Mouse (Mus musculus): ENCODE measurements at regions not wholly inside any gene's neighbourhood (a gene's known extent, or its start where the extent isn't known, plus 50 kb on each side); places are given as distances from the start of the nearest gene placed in this dataset.

- H3K4me1 ChIP-seq (ENCODE audit: control insufficient read depth, insufficient read depth, low read length) = no peaks in the 10 kb centered on the region
- H3K9me3 ChIP-seq (ENCODE audit: control insufficient read depth, low read length) = no peaks in the 10 kb centered on the region
- H3K9ac ChIP-seq (replicated peaks; ENCODE audit: low read depth, low read length) = no peak overlapping the region
- H3K4me3 ChIP-seq (ENCODE audit: low read depth, low read length) = no peak overlapping the region
- no peaks in the 10 kb centered on the region for H3K36me3 ChIP-seq (ENCODE audit: control insufficient read depth, insufficient read depth, low read length)
- 43% methylated on average over 5 of the region's 5 CpGs for WGBS
- H3K27ac ChIP-seq (ENCODE audit: low read depth, low read length) = no peak overlapping the region
- no peak overlapping the region for H3K4me2 ChIP-seq (ENCODE audit: low read depth, low read length)
- no peak for ATAC-seq (ENCODE audit: low read depth)
- no peaks in the 10 kb centered on the region for H3K27me3 ChIP-seq (ENCODE audit: control insufficient read depth, insufficient read depth, low read length)
Measured at GRCm38 (mm10) chr5:7428291-7428690, 83.7 kb upstream of the Zfp804b start.

GRCm38 (mm10) chr5:7436461-7436860 lies 91.9 kb upstream of the Zfp804b start:
- no peaks in the 10 kb centered on the region for H3K4me1 ChIP-seq (ENCODE audit: control insufficient read depth, insufficient read depth, low read length)
- no peak for ATAC-seq (ENCODE audit: low read depth)
- no peak overlapping the region for H3K4me3 ChIP-seq (ENCODE audit: low read depth, low read length)
- H3K36me3 ChIP-seq (ENCODE audit: control insufficient read depth, insufficient read depth, low read length) = no peaks in the 10 kb centered on the region
- no peak overlapping the region for H3K4me2 ChIP-seq (ENCODE audit: low read depth, low read length)
- H3K9me3 ChIP-seq (ENCODE audit: control insufficient read depth, low read length) = no peaks in the 10 kb centered on the region
- H3K27me3 ChIP-seq (ENCODE audit: control insufficient read depth, insufficient read depth, low read length) = no peaks in the 10 kb centered on the region
- no peak overlapping the region for H3K9ac ChIP-seq (replicated peaks; ENCODE audit: low read depth, low read length)
- WGBS = 74% methylated on average over 2 of the region's 2 CpGs
- H3K27ac ChIP-seq (ENCODE audit: low read depth, low read length) = no peak overlapping the region

GRCm38 (mm10) chr5:7448001-7448400 lies 103.4 kb upstream of the Zfp804b start:
- H3K36me3 ChIP-seq (ENCODE audit: control insufficient read depth, insufficient read depth, low read length) = no peaks in the 10 kb centered on the region
- no peak for ATAC-seq (ENCODE audit: low read depth)
- WGBS = 71% methylated on average over 2 of the region's 2 CpGs

GRCm38 (mm10) chr5:7454896-7455295 lies 110.3 kb upstream of the Zfp804b start:
- Histone ChIP-seq H3K4me1 (ENCODE audit: control insufficient read depth, insufficient read depth, low read length) (no peaks in the 10 kb centered on the region), H3K27ac (ENCODE audit: low read depth, low read length) (no peak overlapping the region), H3K27me3 (ENCODE audit: control insufficient read depth, insufficient read depth, low read length) (no peaks in the 10 kb centered on the region), H3K9me3 (ENCODE audit: control insufficient read depth, low read length) (no peaks in the 10 kb centered on the region), H3K9ac (replicated peaks; ENCODE audit: low read depth, low read length) (no peak overlapping the region), H3K4me3 (ENCODE audit: low read depth, low read length) (no peak overlapping the region), H3K36me3 (ENCODE audit: control insufficient read depth, insufficient read depth, low read length) (no peaks in the 10 kb centered on the region), H3K4me2 (ENCODE audit: low read depth, low read length) (no peak overlapping the region)
- 95% methylated on average over 1 of the region's 1 CpGs for WGBS
- ATAC-seq (ENCODE audit: low read depth) = no peak

More at GRCm38 (mm10) chr5:7448001-7448400, 103.4 kb upstream of the Zfp804b start:
- H3K4me2 ChIP-seq (ENCODE audit: low read depth, low read length) = no peak overlapping the region
- no peaks in the 10 kb centered on the region for H3K27me3 ChIP-seq (ENCODE audit: control insufficient read depth, insufficient read depth, low read length)
- no peak overlapping the region for H3K4me3 ChIP-seq (ENCODE audit: low read depth, low read length)
- H3K9ac ChIP-seq (replicated peaks; ENCODE audit: low read depth, low read length) = no peak overlapping the region
- H3K27ac ChIP-seq (ENCODE audit: low read depth, low read length) = no peak overlapping the region
- no peaks in the 10 kb centered on the region for H3K4me1 ChIP-seq (ENCODE audit: control insufficient read depth, insufficient read depth, low read length)
- H3K9me3 ChIP-seq (ENCODE audit: control insufficient read depth, low read length) = no peaks in the 10 kb centered on the region

DNA sequence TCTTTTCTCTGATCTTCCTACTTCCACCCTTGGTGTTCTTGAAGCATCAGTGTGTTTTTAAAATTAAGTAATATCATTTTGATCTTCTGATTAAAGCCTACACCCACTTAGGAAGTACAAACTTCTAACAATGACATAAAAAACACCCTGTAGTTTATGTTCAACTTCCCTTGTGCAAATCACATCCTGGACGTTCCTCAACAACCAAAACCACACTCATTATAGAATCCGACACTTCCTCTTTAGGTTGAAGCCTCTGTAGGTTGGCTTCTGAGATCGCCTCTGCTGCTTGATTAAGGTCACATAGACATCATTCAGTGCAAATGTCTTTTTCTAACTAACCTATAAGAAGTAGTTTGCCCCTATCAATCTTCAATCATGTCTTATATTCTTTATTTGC lies 112.5 kb upstream of the Zfp804b start:
- Histone ChIP-seq H3K4me1 (ENCODE audit: control insufficient read depth, insufficient read depth, low read length) (no peaks in the 10 kb centered on the region), H3K4me3 (ENCODE audit: low read depth, low read length) (no peak overlapping the region), H3K27me3 (ENCODE audit: control insufficient read depth, insufficient read depth, low read length) (no peaks in the 10 kb centered on the region), H3K9me3 (ENCODE audit: control insufficient read depth, low read length) (no peaks in the 10 kb centered on the region), H3K9ac (replicated peaks; ENCODE audit: low read depth, low read length) (no peak overlapping the region), H3K36me3 (ENCODE audit: control insufficient read depth, insufficient read depth, low read length) (no peaks in the 10 kb centered on the region), H3K27ac (ENCODE audit: low read depth, low read length) (no peak overlapping the region), H3K4me2 (ENCODE audit: low read depth, low read length) (no peak overlapping the region)
- ATAC-seq (ENCODE audit: low read depth) = no peak
- WGBS = 83% methylated on average over 3 of the region's 3 CpGs

DNA sequence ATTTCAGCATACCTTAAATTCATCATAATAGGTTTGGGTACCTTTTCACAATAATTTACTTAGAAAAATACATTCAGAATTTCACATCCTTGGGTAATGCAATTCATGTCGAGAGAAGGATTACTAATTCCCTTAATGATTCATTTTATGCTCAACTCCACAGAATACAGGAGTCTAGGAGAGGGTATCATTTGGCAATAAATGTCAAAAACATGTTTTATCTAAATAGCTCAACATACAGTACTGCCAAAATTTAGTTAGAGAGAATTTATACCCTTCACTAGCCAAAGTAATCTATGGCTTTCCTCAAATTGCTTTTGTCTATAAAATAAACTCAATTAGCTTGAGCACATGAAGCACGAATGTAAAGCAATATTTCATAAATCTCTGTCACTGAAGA lies 144.6 kb upstream of the Zfp804b start:
- Histone ChIP-seq H3K4me1 (ENCODE audit: control insufficient read depth, insufficient read depth, low read length) (no peaks in the 10 kb centered on the region), H3K27ac (ENCODE audit: low read depth, low read length) (no peak overlapping the region), H3K9me3 (ENCODE audit: control insufficient read depth, low read length) (no peaks in the 10 kb centered on the region), H3K9ac (replicated peaks; ENCODE audit: low read depth, low read length) (no peak overlapping the region), H3K36me3 (ENCODE audit: control insufficient read depth, insufficient read depth, low read length) (no peaks in the 10 kb centered on the region), H3K4me3 (ENCODE audit: low read depth, low read length) (no peak overlapping the region), H3K4me2 (ENCODE audit: low read depth, low read length) (no peak overlapping the region), H3K27me3 (ENCODE audit: control insufficient read depth, insufficient read depth, low read length) (no peaks in the 10 kb centered on the region)
- WGBS = 43% methylated on average over 2 of the region's 2 CpGs
- ATAC-seq (ENCODE audit: low read depth) = peak; percentile 79; the same call in 1 of the 2 replicates

DNA sequence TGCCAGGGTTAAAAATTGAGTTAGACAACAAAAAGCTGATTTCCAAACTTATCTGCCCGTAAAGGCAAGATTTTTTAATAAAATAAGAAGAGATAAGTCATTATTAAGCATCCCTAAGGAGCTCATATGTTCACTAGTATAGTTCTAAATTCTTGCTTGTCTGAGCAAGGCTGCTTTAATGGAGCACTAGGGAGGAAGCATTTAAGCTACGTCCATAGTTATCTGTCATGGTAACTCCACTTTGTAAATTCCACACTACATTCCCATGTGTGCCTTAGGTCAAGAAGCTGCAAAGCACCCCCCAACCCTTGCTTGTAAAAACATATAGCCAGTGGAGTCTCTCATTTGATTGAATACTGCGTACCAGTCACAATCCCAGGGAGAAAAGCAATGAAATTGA lies 145.0 kb upstream of the Zfp804b start:
- H3K36me3 ChIP-seq (ENCODE audit: control insufficient read depth, insufficient read depth, low read length) = no peaks in the 10 kb centered on the region
- H3K27ac ChIP-seq (ENCODE audit: low read depth, low read length) = no peak overlapping the region
- ATAC-seq (ENCODE audit: low read depth) = peak; percentile 61; the same call in 1 of the 2 replicates
- no peaks in the 10 kb centered on the region for H3K9me3 ChIP-seq (ENCODE audit: control insufficient read depth, low read length)
- no peak overlapping the region for H3K4me2 ChIP-seq (ENCODE audit: low read depth, low read length)
- no peak overlapping the region for H3K9ac ChIP-seq (replicated peaks; ENCODE audit: low read depth, low read length)
- H3K4me1 ChIP-seq (ENCODE audit: control insufficient read depth, insufficient read depth, low read length) = no peaks in the 10 kb centered on the region
- no peak overlapping the region for H3K4me3 ChIP-seq (ENCODE audit: low read depth, low read length)
- WGBS = 58% methylated on average over 3 of the region's 3 CpGs
- H3K27me3 ChIP-seq (ENCODE audit: control insufficient read depth, insufficient read depth, low read length) = no peaks in the 10 kb centered on the region

DNA sequence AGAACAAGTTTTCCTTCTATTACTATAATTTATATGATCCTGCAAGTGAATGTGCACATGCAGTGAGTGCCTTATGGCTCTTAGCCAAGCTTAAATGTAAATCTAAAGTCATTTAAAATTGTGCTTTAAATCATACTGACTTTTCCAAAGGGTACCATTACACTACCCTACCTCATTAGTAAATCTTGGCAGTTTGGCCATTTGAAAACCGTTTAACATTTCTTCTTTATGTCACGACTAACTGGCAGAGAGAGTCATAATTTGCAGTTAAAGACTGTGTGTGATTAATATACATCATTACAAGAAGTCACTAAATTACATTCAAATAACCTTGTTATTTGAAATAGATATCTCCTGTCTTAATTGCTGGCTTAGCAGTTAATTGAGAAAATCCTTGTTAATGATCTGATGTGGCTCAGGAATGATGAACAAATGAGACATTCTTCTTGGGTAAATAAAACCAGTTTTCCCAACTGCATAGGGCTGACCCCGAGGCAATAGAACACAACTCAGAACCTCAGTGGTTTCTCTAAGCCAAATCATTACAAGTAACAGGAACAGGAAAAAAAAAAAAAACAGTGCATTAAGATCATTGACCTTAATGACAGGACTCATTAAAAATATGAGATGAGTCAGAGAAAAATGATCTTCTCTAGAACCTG lies 173.1 kb upstream of the Zfp804b start:
- Histone ChIP-seq H3K4me2 (ENCODE audit: low read depth, low read length) (no peak overlapping the region), H3K27ac (ENCODE audit: low read depth, low read length) (no peak overlapping the region), H3K9me3 (ENCODE audit: control insufficient read depth, low read length) (no peaks in the 10 kb centered on the region), H3K4me3 (ENCODE audit: low read depth, low read length) (no peak overlapping the region), H3K4me1 (ENCODE audit: control insufficient read depth, insufficient read depth, low read length) (no peaks in the 10 kb centered on the region), H3K9ac (replicated peaks; ENCODE audit: low read depth, low read length) (no peak overlapping the region), H3K36me3 (ENCODE audit: control insufficient read depth, insufficient read depth, low read length) (no peaks in the 10 kb centered on the region), H3K27me3 (ENCODE audit: control insufficient read depth, insufficient read depth, low read length) (no peaks in the 10 kb centered on the region)
- 51% methylated on average over 3 of the region's 3 CpGs for WGBS
- ATAC-seq (ENCODE audit: low read depth) = peak; percentile 24; the same call in 1 of the 2 replicates

- no peaks in the 10 kb centered on the region for H3K4me1 ChIP-seq (ENCODE audit: control insufficient read depth, insufficient read depth, low read length)
Measured at GRCm38 (mm10) chr5:7532686-7533199, 188.2 kb upstream of the Zfp804b start.

More at GRCm38 (mm10) chr5:7532686-7533199, 188.2 kb upstream of the Zfp804b start:
- 95% methylated on average over 1 of the region's 1 CpGs for WGBS
- Histone ChIP-seq H3K27me3 (ENCODE audit: control insufficient read depth, insufficient read depth, low read length) (no peaks in the 10 kb centered on the region), H3K4me2 (ENCODE audit: low read depth, low read length) (no peak overlapping the region), H3K36me3 (ENCODE audit: control insufficient read depth, insufficient read depth, low read length) (no peaks in the 10 kb centered on the region), H3K27ac (ENCODE audit: low read depth, low read length) (no peak overlapping the region), H3K9me3 (ENCODE audit: control insufficient read depth, low read length) (no peaks in the 10 kb centered on the region), H3K4me3 (ENCODE audit: low read depth, low read length) (no peak overlapping the region), H3K9ac (replicated peaks; ENCODE audit: low read depth, low read length) (no peak overlapping the region)
- ATAC-seq (ENCODE audit: low read depth) = peak; percentile 44; the same call in 1 of the 2 replicates
